Mouse (Mus musculus) liver, embryonic 14.5 days (tissue): Measurements from ENCODE around the gene Sertad1.

Experiments used
- CTCF ChIP-seq: IDR thresholded peaks from 2 replicates; pipeline ENCODE4 v1.5.1; 2016; ENCODE audit warnings: antibody characterized with exemption, low read depth, control low read depth
- EP300 ChIP-seq: IDR thresholded peaks from 2 replicates; pipeline ENCODE4 v1.6.1; 2016; ENCODE audit warnings: antibody characterized with exemption, low read depth

- TF ChIP-seq EP300 (no peak), CTCF (peak; percentile 75)
Measured at GRCm38 (mm10) chr7:27486770-27487697, at the start of gene Sertad1.
